Mouse (Mus musculus) megakaryocyte, embryonic 14.5 days (primary cell): ENCODE data around the gene Sema3e.

ENCODE experiments used
- FLI1 ChIP-seq: IDR thresholded peaks from 2 replicates; pipeline ENCODE4 v1.6.1; 2012; ENCODE audit warnings: low read length, inconsistent platforms, mixed read lengths
- GATA1 ChIP-seq: IDR thresholded peaks from 3 replicates; pipeline ENCODE4 v1.6.1; 2012; ENCODE audit warnings: mixed read lengths, low read length, inconsistent platforms, borderline replicate concordance

- TF ChIP-seq GATA1, result no peak
- no peak for TF ChIP-seq FLI1
Measured at GRCm38 (mm10) chr5:13979156-13979555, 45.9 kb upstream of the Sema3e start.
